Mouse (Mus musculus) layer of hippocampus, postnatal 25 days (tissue): ENCODE results near the gene Oca2. TPM values are rescaled to one million over a fixed set of nuclear protein-coding genes. Genes with fewer than 3 reads are reported as not detected.
A peak's percentile ranks its signal among the peaks of the same experiment; 100 is the strongest.

Source experiments
- DNase-seq, 2 experiments: peaks; one replicate each; pipeline ENCODE4 v3.0.0; 2022; ENCODE audit warnings: mixed read lengths in 2 of 2, low spot score in 1 of 2; ENCODE audit errors: extremely low spot score in 1 of 2
- total RNA-seq, 2 experiments: library from RNA; stranded (reverse); gene quantifications; 2 replicates each; pipeline ENCODE4 v1.2.3; 2021

Oca2 gene
- total RNA-seq, 2 experiments from 2014 or later = 0.22 to 0.38 TPM

DNA sequence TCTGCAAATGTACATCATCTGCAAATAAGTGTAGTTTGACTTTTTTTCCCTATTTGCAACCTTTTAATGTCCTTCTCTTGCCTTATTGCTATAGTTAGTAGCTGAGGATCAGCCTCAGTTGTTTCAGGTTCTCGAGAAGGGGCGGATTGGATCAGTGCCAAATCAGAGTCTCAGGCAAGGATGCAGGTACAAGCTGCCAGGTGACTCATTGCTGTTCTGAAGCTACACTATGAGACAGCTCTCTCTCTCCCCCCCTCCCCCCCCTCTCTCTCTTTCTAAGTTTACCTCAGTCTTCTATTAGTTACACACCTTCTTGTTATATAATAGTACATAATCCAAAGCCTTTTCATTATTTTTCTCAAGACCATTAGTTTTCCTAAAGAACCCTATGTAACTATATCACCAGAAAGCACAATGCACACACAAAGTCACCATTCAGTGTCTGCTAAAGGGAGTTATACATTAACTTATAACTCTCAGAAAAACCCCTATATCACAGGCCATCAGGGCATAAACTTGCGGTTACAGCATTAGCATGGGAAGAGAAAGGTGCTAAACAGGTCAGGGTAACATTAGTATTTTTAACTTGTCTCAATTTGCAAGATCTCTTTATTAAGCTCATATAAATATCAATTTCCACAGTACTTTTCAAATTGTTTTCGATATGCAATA, 142.3 kb downstream of the Oca2 start:
- no peak for DNase-seq

DNA sequence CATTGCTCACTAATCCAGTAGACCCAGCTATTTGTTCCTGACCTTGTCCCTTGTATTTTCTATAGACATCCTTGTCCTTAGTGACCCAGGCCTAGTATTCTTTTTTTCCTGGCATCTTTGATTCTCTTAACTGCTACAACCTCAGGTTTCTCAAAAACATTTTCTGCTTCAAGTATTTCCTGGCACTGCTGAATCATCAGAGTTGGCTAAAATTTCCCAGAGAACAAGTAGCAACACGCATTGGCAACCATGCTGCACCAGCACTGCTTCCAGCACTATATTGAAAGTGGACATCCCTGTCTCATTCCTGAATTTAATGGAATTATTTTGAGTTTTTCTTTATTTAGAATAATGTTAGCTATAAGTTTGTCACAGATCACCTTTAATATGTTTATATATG, 143.1 kb downstream of the Oca2 start:
- DNase-seq = no peak

DNA sequence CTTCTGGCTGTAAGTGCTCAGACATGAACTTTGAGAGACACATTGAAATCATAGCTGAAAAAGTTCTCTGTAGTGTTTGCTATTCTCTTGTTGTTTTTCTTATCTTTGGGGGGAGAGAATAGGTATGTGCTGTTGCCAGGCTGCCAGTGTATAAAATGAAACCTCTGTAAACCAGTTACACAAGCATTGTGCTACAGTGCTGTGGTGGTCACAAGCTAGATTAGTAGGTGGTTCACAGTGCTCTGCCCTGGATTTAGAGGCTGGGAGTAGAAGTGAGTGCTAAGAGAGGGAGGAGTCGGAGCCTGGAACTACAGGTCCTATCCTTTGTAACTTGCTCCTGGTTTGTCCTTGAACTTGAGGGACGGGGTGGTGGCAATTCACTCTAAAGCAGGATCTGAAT, 148.7 kb downstream of the Oca2 start:
- DNase-seq = no peak

DNA sequence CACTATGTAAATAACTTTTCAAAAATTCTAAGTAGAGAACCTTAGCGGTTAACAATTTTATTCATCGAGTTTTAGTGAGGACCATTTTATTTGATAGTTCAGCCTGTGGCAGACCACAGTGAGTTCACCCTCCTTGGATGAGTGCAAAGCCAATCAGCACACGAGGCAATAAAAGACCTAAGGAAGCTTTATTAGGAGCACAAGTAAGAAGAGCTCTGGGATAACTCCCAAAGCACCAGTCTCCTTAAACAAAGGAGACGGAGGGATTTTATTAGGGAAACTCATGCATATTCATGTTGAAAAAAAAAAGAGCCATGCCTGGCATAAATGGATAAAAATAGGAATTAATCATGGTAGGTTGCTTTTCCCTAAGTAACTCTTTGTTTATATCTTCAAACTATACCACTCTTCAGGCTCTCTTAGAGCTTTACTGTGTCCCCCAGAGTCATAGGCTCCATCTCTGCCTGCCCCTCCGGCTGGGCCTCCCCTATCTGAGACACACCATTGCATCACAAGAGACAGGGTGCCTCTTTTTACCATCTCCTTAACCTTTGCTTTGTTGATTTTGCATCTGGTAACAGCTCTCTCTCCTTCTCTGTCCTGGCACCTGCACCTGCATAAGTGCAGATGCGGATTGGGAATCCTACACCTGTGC, 178.7 kb downstream of the Oca2 start:
- no peak for DNase-seq

DNA sequence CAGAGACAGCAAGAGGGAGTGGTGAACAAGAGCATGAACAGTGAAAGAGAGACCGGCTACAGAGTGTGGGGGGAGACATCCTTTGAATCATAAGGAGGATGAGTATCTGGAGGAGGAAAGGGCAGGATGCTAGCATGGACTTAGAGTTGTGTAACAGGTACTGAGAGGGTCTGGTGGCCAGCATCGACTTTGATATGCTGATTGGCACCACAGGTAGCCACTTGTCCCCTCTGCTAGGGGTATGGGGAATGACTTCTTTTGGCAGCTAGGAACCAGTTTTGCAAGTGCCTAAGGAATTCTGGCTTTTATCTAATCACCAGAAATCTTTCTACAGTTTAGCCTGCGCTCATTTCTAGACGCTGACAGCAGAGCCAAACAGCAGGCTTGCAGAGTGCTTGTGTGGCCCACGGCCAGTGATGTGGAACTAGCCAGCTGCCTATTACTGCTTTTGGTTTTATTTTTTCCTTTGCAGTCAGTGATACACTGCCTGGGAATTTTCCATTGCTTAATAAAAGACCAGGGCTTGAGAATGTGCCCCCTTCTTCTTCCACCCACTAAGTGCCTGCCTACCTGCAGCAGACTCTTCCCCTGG, 179.8 kb downstream of the Oca2 start:
- peak; percentile 20 to 36 for DNase-seq

DNA sequence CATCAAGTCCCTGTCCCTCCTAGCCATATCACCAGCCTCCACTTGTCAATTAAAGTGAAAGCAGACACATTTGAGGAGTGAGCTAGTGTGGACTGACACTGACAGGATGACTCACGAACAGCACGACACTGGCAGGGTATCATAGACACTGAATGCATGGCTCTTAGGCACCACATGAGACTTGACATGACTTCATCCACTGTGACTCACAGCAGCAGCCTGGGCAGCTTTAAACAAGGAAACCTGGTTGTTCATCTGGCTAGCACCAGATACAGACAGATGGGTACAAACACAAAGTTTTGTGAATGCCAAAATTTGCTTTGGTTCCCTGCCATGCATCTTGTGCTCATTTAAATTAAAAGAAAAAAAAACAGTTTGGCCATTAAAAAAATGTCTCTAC, 182.4 kb downstream of the Oca2 start:
- DNase-seq = peak; percentile 24 to 36

DNA sequence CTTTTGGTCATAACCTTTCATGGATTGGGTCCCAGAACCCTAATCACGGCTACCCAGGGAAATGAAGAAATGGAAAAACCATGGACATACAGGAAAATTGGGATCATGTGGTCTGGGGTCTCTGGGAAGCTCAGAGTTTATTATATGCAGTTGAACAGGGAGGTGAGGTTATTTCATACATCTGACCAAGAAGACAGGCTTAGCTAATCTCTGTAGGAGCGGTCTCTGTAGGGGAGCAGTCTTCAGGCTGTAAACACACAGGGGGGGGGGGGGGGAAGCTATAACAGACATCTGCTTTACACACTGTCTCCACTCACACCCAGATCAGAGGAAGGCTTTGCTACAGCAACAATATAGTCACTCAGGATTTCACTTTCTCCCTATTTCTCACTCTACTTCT, 184.0 kb downstream of the Oca2 start:
- DNase-seq = no peak

DNA sequence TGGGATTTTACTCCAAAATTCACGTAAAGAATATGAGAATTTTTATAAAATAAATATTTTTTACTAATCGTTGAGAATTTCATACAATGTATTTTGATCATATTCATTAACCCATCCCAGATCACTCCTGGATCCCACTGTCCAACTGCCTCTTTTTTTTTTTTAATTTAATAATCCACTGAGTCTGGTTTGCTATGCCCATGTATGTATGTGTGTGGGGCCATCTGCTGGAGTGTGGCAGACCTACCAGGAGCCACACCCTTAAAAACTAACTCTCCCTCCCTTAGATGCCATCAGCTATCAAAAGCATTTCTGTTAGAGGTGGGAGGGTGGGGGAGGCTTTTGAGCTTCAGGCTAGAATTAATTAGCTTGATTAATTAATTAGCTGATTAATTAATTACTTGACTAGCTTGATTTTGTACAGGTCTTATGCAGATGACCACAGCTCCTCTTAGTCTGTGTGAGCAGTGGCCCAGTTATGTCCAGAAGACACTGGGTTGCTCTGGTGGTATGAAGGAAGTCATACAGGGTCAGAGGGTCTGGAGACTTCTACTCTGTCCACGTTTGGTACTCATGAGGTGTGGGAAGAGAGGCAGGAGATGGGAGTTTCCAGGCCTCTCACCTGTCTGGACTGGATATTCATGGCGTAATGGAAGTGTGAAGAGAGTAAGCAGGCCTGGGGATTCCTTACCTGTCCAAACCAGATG, 221.4 kb downstream of the Oca2 start:
- DNase-seq = peak in 1 of 2 experiments; percentile 10

DNA sequence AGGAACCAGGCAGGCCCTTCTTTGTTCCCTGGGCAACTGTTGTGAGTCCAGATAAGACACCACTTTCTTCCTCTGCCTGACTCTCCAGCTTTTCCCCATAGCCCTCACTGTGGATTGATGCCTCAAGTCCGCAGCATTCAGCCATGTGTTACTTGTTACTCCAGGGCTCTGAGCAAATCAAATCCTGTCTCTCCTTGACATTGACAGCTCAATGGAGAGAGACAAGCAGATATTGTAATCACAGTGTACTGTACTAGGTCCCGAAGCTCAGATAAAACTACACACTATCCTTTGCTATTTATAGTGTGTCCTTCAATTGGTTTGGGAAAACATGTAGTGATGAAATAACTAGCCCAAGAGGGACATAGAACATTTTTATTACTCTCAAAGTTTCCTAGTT, 258.7 kb downstream of the Oca2 start:
- no peak for DNase-seq

DNA sequence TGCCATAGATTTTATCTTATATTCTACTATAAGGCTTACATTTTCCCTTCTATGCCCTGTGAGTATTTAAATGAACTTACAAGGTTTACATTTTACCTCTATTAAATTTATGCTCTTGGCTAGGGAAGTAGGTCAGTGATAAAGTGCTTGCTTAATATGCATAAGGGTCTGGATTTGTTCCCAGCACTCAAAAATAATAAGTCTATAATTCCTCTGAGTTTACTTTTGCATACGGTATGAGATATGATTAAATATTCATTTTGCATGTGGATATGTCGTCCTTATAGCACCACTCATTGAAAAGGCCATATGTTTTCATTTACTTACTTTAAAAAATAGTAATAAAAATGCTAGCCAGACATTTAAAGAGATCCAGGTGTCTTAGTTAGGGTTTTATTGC, 259.8 kb downstream of the Oca2 start:
- DNase-seq = no peak

DNA sequence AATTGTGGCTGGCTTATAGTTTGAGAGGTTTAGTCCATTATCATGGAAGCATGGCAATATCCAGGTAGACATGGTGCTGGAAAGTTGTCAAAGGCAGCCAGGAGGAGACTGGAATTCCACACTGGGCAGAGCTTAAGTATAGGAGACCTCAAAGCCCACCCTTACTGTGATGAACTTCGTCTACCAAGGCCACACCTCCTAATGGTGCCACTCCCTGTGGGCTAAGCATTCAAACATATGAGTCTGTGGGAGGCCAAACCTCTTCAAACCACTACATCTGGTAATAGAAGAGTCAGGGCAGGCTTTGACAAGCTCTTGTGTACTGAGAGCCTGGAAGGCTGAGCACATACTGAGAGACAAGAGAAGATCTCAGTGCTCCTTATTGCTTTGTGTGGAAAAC, 260.2 kb downstream of the Oca2 start:
- no peak for DNase-seq

DNA sequence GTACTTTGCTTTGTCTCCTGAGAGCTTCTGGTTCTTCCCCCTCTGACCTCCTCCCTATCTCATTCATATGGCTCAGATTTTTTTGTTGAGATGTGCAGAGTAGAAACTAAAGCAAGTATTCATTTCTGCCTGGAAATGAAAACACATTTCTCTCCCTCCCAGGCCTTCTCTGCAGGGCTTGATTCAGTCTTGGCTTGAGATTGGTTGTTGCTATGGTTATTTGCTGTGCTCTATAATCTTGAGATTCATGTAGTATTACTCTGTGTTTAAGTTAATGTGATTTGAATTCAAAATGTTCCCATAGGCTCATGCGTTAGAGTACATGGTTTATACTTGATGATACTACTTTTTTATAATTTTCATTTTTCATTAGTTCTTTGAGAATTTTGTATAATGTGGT, 260.9 kb downstream of the Oca2 start:
- no peak for DNase-seq

DNA sequence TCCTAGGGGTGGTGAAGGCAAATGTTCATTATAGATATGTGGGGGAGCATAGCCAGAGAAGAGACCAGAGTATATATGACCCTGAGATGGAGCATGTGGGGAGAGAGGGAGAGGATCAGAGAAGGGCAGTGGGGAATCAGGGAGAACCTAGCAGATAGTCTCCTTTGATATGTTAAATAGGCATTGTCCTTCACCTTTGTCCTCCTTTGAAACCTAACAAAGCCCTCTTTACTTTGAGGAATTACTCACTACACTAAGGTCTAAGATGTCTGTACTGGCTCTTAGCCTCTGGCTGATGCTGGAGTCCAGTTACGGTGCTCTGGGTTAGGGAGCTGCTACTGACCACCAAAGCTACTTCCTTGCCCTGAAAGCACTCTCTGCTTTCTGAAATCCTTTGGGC, 279.0 kb downstream of the Oca2 start:
- DNase-seq = no peak

DNA sequence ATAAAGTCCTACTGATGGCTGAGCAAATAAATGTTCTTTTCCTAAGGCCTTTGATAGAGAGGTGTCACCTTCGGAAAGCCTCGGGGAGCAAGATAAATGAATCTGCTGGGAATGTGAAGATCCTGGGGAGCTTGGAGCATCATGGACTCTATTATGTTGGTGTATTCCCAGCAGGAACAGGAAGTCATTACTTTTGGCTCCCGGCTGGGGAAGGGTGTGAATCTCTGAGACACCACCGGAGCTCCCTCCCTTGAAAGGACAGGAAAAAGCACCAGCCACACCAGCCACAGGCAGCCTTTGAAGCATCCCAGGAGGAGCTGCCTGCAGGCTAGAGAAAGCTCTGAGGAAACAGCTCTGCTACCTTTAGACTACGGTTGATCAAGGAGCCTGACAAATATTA, 280.2 kb downstream of the Oca2 start:
- DNase-seq = no peak

DNA sequence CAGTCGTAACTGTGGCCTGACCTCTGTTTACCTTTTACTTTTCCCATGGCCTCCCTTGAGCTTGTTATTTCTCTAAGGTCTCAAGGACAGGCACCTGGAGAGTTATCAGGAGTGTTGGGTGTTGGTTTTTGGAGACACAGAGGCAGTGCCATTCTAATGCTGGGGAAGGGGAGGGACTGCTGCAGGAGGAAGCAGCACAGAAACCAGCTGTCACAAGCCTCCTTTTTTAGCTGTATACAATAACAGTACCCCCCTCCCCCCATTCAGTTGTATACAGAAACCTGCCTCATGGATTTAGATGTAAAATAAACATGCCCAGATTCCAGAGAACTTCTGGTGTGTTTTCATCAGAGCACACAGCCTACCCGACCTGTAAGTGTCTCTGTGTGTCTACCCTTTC, 295.3 kb downstream of the Oca2 start:
- no peak for DNase-seq

DNA sequence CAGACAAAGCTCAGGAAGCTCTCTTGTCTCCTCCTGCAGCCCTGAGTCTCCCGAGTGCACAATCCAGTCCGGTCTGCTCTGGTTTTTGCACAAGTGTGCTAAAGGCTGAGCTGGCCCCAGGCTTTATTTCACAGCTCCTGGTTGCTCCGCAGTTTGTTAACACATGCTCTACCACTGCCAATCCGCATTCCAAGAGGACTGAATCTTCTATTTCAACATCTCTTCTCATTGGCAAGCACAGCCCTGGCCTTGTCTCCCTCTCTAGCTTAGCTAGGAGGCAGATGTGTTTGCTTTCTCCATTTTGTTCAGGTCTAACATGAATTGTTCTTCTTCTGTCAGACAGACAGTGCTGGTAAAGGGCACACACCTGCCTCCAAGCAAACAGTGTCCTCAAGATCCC, 309.7 kb downstream of the Oca2 start:
- DNase-seq = no peak

DNA sequence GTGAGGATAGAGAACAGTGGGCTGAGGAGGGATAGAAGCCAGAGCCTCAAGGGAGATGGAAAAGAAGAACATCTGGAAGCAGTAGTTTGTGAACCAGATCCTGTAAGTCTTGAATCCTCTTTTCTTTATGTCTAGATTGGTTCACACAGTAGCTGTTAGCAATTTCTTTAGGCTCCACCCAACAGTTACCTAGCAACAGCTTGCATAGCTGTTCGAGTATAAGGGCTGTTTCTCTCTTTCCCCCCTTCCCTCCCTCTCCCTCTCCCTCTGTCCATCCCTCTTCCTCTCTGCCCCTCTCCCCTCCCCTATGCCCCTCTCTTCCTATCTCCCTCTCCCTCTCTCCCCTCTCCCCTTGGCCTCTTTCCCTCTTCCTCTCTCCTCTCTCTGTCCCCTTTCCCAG, 312.2 kb downstream of the Oca2 start:
- no peak for DNase-seq
